Mouse (Mus musculus): ENCODE measurements around the gene Gm20388.

DNA sequence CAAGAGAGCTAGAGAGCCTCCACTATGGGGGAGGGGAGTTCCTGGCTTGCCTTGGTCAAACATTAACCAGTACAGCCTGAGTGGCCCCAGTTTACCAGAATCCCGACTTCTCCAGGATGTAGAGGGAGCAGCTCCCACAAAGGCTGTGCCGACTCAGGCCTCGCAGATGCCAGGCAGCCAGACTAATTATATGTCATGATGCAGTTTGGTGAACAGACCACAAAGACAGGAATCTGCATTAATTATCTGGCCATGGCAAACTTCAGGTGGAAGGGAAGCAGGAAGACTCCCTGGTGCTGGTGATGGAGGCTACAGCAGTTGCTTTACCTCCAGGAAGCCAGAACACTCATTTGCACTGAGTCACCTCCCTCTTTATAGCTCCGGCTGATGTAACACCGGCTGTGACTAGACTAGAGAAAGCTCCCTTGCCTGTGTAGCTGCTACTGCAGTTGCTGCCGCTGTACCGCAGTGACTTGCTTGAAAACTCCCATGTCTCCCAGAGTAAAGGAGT is 1987.3 kb downstream of the Gm20388 start:
- no peak for TF ChIP-seq POLR2A (IDR thresholded peaks at IDR 0.05; ENCODE audit: borderline replicate concordance, extremely low read depth, insufficient read depth, insufficient read length, poor library complexity, severe bottlenecking)
- TF ChIP-seq CTCF (IDR thresholded peaks at IDR 0.05; ENCODE audit: borderline replicate concordance, extremely low read depth, insufficient read depth, insufficient read length) = no peak

Data from brain, embryonic 14.5 days (tissue).